Mouse (Mus musculus) small intestine, adult 2 months (tissue): ENCODE results near the gene Tmem136.

ENCODE experiments used
- CTCF ChIP-seq: fragments of 200-500 bp; IDR thresholded peaks from 2 replicates; pipeline ENCODE4 v1.5.1; 2012; ENCODE audit warnings: low read depth, mild to moderate bottlenecking, control low read depth, inconsistent platforms, low read length, moderate library complexity, mixed read lengths; ENCODE audit not compliant: insufficient replicate concordance, insufficient read length; ENCODE audit errors: extremely low read depth
- POLR2A ChIP-seq: fragments of 200-500 bp; IDR thresholded peaks from 2 replicates; pipeline ENCODE4 v1.6.1; 2012; ENCODE audit warnings: low read depth, mild to moderate bottlenecking, control low read depth, inconsistent platforms, low read length, moderate library complexity

DNA sequence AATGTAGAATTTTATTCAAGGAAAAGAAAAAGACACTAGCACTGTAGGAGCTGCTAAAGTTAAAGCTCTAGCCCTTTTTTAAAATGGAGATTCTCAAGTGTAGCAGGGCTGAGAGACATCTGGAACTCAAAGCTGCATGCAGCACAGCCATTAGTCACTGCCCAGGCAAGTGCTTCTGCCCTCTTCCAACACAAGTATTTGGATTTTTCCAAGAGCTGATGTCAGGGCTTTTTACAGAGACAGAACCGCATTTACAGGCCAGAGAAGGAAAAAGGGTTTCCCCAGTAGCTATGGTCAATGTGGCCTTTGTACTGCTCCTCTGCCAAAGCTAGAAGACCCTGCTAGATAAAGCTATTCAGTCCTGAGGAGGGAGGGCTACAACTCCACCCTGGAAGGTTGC lies 54.8 kb downstream of the Tmem136 start:
- TF ChIP-seq CTCF (no peak), POLR2A (no peak)
